Mouse (Mus musculus): ENCODE results near the gene Vstm2a.

Gene Vstm2a

DNA sequence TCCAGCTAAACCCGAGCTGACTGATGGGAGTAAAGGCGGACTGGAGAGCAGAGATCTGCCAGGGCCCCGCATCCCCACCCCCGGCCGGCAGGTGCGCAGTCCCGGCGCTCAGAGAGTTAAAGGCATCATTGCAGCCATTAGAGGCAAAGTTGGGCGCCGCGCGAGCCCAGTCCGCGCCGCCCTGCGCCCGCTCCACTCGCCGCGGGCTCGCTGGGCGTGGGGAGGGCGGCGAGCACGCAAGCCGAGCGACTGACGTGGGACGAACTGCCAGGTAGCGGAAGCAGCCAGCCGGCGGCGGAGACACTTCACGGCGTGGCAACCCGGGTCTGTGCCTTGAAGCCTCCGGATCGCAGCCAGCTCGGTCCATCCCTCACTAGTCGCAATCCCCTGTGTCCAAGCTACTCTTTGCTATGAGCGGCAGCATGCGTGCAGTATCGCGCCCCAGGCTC lies at the start of gene Vstm2a:
Gene Vstm2a, plus strand, starts transcription at position 252 of the 449 bp plus-strand sequence.
- POLR2A ChIA-PET: interaction anchor here in 2 of 4 experiments (0.6 to 1.0 kb wide), 3 partner anchors 15 to 251 kb away, joined by 3 to 5 read pairs (median 3); partner anchors contain the start of gene Sec61g (in 1 of the 2)
- CTCF ChIA-PET: no interaction called here

DNA sequence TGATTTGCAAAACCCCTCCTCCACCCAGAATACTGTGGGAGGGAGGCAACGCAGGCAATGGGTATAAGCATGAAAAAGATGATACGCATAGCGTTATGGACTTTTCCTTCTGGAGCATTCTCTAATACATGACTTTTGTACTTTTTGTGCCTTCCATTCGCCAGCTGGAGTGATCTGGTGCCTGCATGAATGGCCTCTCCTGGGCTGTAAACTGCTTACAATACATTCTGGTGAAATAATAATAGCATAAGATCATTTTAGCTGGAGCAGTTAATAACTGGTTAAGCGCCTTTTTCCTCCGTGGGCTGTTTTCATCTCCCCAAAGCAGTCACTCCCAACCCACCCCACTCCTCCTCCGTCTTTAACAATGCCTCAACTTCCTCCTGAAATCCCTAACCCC lies 513 bp upstream of the Vstm2a start:
- CTCF ChIA-PET: no interaction called here
- POLR2A ChIA-PET: interaction anchor here in 1 of 4 experiments (0.6 kb wide), 1 partner anchor 15 kb away, joined by 3 read pairs; no protein-coding TSS in a partner anchor

DNA sequence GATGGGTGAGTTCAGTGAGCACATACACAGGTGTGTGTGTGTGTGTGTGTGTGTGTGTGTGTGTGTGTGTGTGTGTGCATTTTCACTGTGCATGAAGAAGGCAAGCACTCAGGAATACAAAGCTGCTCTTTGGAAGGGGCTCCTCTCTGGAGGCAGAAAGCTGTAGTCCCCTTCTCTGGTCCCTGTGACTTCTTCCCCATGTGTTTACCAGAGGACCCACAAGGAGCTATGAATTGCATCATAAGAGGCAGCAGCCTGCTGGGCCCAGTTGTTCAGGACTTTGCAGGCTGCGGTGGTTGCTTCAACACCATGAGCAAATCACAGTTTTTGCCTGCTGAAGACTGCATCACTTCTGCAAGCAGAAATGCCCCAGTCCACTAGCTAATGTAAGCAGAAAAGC lies 776 bp downstream of the Vstm2a start:
- ChIA-PET CTCF (interaction anchor here in 1 of 4 experiments (0.6 to 0.7 kb wide), 2 partner anchors 144 to 1066 kb away, joined by 3 read pairs; no protein-coding TSS in a partner anchor), POLR2A (interaction anchor here in 3 of 4 experiments (0.6 to 1.0 kb wide), 5 partner anchors 134 to 1001 kb away, joined by 3 to 7 read pairs (median 4); partner anchors contain the start of gene Sec61g (in 1 of the 3))

DNA sequence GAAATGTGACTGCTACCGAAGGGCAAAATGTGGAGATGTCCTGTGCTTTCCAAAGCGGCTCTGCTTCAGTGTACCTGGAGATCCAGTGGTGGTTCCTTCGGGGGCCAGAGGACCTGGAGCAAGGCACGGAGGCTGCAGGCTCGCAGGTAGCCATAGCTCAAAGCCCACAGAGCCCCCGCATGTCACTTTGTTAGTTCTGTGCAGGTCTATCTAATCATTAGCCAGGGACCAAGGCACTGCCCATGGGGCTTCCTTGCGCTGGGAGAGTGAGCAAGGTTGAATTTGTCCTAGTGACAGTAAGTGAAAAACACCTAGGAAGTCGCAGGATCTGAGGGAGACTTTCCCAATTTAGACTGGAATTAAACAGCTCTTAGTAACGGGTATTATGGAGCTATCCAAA lies 2.4 kb downstream of the Vstm2a start:
- POLR2A ChIA-PET: interaction anchor here in 2 of 4 experiments (0.6 to 0.7 kb wide), 4 partner anchors 64 to 151 kb away, joined by 3 to 7 read pairs (median 5); no protein-coding TSS in a partner anchor

DNA sequence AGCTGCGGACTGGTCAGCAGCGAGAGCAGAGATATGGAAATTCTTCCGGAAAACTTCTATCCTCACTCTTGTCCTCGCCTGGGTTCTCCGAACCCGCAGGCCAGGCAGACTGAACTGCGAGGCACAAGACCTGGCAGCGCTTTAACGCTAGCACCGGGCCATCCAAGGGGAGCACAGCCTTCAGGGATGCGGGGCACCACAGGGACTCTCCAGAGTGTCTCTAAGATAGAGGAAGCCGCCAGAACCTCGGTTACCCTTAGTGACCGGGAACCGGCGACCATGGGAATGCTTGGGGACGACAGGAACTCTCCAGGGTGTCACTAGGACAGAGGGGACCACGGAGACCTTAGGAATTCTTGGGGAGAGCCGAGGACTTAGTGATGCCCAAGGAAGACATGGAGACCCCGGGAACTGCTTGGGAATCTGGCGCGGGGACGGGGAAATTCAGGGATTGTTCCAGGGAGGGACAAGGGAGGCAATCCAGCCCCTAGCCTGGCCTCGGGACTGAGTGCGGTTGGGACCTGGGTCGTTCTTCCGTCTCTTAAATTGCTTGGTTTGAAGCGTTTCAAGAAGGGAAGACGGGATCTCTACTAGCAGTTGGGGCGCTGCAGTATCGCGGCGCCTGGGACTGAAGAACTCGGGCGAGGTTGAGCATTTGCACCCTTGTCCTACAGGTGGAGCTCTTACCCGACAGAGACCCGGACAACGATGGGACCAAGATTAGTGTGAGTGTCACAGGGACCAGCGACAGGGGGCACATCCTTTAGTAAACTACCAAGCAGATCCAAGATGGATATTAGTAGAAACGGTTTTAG lies 3.4 kb downstream of the Vstm2a start:
- ChIA-PET CTCF (interaction anchor here in 3 of 4 experiments (0.5 to 1.2 kb wide), 7 partner anchors 17 to 801 kb away, joined by 3 to 4 read pairs (median 3); no protein-coding TSS in a partner anchor), POLR2A (no interaction called here)

More for the DNA sequence above, 2.4 kb downstream of the Vstm2a start:
- CTCF ChIA-PET: interaction anchor here in 1 of 4 experiments (0.9 kb wide), 1 partner anchor 142 kb away, joined by 4 read pairs; no protein-coding TSS in a partner anchor

DNA sequence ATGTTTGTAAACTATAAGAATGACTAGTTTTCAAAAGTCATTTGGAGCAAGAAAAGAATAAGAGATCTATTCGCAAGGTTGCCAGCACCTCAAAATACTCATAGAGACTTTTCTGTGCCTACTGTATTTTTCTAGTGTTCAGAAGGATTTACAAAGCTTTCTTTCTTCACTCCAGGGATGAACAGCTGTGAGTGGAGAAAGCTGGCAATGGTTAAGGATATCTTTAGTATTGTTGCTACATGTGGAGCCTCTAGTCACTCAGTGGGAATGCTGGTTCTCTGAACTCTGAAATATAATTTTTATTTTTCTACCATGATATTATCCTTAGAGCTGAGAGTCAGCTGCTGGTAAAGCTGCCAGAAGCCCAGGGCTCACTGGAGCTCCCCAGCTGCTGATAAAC lies 10.9 kb downstream of the Vstm2a start:
- ChIA-PET POLR2A (no interaction called here), CTCF (interaction anchor here in 1 of 4 experiments (0.9 kb wide), 1 partner anchor 77 kb away, joined by 3 read pairs; no protein-coding TSS in a partner anchor)

DNA sequence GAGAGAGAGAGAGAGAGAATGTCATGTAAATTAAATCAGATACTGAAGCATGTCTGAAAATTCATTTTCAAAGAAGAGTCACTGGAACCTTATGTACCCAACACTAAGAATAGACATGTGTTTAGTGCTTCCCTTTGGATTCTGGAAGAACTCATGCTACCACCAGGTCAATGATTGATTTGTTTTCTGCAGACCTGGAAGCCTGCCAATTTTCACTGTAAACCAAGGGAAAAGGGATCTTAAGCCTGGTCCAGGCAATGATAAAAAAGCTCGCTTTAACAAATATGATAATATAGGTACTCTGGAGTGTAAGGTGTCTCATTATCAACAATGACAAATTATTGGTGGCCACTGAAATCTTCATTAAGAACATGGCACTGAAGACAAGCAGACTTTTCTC lies 32.9 kb downstream of the Vstm2a start:
- ChIA-PET CTCF (no interaction called here), POLR2A (no interaction called here)

DNA sequence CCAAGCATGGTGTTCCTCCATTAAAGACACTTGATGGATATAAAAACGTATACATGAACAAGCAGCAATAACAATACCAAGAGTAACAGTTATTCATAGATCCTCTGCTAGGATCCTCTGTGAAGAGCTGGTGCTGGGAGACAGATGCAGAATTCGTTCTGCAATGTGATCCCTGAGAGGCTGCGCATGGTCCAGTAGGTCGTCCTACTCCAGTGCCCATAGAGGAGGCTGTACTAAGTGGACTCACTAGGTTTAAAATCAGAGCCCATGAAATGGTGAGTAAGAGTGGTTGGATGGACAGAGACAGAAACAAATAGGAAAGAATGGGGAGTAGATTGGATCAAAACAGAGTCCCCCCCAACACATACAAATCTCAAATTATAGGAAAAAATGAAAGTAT lies 35.4 kb downstream of the Vstm2a start:
- POLR2A ChIA-PET: no interaction called here
- CTCF ChIA-PET: no interaction called here

DNA sequence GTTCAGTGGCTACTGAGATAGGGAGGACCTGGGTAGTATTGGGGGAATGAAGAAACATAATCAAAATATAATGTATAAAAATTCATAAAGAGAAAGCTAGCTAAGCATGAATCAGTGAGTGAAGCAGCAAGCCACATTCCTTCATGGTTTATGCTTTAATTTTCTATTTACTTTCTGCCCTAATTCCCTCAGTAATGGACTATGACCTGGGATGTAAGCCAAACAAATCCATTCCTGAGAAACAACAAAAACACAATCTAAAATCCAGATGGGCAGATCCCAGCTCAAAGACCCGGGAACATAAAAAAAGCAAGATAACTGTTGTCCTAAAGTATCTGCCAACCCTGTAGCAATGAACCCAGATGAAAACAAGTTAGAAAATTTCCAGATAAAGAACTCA lies 39.0 kb downstream of the Vstm2a start:
- POLR2A ChIA-PET: no interaction called here
- CTCF ChIA-PET: no interaction called here

DNA sequence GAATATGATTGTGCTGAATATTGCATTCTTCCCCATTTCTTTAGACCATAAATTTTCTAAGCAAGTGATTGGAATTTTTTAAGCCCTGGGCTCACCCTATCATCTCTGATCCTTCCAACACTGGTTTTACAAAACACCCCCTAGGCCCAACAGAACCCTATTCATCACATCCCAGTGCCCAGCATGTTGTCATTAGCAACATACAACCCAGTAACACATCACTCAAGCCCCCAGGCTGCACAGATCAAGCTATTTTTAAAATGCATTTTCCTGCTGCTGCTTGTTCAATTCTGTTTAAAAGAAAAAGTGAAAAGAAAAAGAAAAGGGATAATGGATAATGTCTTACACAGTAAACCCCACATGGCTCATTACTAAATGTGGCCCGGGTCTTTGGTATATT lies 42.0 kb downstream of the Vstm2a start:
- ChIA-PET POLR2A (no interaction called here), CTCF (no interaction called here)

DNA sequence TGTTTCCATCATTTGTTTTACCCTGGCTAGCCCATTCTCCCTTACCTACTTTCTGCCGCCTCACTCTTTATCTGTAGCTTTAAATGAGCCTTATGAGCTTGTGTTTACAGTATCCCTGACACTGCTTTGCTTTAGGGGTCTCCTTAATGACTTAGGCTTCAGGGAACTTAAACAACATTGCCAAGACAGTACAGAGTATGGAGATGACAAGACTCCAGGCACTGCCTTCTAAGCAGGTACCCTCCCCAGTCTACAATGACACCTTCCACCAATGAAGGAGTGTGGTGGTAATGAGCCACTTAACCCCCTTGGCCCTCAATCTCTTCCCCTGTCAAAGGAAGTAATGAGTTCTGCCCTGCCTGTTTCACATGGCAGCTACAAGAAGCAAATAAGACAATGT lies 42.4 kb downstream of the Vstm2a start:
- POLR2A ChIA-PET: no interaction called here

DNA sequence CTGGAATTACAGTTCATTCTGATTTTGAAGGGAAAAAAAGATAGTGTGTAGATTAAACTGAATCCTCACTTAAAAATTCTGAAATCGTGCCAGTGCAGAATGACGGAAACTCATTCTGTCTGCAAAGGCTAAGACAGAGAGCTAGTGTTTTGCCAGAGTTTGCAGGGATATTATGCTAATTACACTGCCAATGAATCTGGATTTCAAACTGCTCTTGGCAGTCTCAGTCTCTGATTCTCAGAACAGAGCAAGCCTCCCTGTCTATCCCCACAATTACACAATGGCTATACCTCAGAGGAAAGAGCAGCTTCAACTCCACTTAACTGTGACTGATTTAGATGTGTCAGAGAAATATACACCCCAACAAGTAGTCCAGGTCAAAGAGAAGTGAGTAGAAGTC lies 43.2 kb downstream of the Vstm2a start:
- ChIA-PET POLR2A (no interaction called here), CTCF (no interaction called here)

More for the DNA sequence above, 42.4 kb downstream of the Vstm2a start:
- CTCF ChIA-PET: no interaction called here

DNA sequence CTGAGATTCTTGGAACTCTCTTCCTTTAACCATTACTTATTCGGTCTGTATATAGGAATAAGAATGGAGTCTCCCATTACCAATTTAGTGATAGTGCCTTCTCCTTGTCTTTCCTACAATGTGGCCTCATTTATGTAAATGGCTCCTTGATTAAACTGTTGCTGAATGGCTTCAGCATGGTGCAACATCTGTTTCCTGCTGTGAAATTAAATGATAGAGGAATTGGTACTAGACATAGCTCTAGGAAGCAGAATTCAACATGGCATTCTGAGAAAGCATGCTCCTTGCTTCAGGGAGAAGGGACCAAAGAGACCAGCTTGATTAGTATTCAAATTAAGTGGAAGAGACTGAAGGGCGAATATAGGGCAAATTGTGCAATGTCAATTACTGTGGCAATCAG lies 57.6 kb downstream of the Vstm2a start:
- POLR2A ChIA-PET: no interaction called here
- CTCF ChIA-PET: interaction anchor here in 1 of 4 experiments (0.7 kb wide), 1 partner anchor 52 kb away, joined by 3 read pairs; no protein-coding TSS in a partner anchor

DNA sequence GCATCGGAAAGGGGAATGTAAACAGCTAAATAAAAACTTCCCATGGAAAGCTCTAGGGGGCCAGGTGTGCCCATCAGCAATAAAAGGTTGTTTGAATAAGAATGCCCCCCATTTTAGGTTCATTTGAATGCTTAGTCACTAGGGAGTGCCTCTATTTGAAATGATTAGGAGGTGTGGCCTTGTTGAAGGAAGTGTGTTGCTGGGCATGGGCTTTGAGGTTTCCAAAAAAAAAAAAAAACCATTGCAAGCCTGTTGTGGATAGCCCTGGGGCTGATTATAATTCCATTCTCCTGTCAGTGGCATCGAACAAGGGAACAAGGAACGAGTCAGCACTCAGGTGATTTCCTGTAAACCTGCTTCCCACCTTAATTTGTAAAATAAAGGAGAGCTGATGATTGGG lies 87.7 kb downstream of the Vstm2a start:
- ChIA-PET CTCF (interaction anchor here in 2 of 4 experiments (0.7 to 0.8 kb wide), 2 partner anchors 67 to 76 kb away, joined by 3 read pairs; no protein-coding TSS in a partner anchor), POLR2A (interaction anchor here in 3 of 4 experiments (0.7 to 1.0 kb wide), 5 partner anchors 10 to 1551 kb away, joined by 3 to 6 read pairs (median 3); no protein-coding TSS in a partner anchor)

DNA sequence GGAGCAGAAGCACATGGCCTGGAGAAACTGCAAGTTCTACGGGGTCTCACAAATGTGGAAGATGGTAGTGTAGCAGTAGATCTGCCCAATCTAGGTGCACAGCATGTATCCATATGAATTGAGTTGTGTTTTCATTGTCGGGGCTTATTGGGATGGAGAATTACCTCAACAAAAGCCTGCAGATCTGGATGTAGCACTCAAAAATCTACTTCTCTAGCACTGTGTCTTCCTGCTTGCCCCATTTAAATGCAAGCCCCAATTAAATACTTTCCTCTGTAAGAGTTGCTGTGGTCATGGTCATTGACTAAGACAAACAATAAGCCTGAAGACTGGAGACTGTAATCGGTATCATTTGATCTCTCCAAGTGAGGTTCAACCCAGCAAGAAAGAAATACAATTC lies 88.2 kb downstream of the Vstm2a start:
- POLR2A ChIA-PET: interaction anchor here in 2 of 4 experiments (0.7 to 1.3 kb wide), 4 partner anchors 10 to 164 kb away, joined by 3 to 6 read pairs (median 3); no protein-coding TSS in a partner anchor

DNA sequence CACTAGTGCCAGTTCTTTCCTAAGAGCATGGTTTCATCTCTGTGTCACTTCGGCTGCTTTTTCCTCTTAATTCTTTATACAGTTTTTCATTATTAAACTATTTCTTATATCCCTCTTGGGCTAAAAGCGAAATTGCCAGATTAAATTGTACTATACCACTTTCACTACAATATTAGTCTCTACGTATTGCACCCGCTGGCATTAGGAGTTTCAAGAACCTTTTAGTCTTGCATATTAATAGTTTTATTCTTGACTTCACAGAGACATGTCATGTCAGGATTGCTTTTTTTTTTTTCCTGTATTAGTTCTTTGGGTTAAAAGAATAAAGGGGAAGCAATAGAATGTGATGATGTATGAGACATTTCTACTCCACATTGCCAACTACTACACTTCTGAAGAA lies 94.4 kb downstream of the Vstm2a start:
- ChIA-PET CTCF (no interaction called here), POLR2A (no interaction called here)

More for the DNA sequence above, 88.2 kb downstream of the Vstm2a start:
- CTCF ChIA-PET: interaction anchor here in 1 of 4 experiments (0.8 kb wide), 1 partner anchor 77 kb away, joined by 3 read pairs; no protein-coding TSS in a partner anchor

DNA sequence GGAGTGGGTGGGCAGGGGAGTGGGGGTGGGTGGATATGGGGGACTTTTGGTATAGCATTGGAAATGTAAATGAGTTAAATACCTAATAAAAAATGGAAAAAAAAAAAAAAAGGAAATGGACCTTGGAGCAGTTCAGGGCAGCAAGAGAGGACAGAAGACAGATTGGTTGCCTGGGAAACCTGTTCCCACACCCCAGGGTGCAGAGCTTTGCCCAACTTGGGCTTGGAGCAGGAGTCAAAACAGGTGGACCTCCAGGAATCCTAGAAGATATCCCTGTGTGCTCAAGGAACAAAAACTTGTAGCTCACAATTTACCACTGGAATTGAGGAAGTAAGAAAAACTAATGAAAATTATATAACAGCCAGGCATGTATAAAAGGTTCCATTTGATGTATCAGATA lies 96.8 kb downstream of the Vstm2a start:
- ChIA-PET POLR2A (no interaction called here), CTCF (no interaction called here)

DNA sequence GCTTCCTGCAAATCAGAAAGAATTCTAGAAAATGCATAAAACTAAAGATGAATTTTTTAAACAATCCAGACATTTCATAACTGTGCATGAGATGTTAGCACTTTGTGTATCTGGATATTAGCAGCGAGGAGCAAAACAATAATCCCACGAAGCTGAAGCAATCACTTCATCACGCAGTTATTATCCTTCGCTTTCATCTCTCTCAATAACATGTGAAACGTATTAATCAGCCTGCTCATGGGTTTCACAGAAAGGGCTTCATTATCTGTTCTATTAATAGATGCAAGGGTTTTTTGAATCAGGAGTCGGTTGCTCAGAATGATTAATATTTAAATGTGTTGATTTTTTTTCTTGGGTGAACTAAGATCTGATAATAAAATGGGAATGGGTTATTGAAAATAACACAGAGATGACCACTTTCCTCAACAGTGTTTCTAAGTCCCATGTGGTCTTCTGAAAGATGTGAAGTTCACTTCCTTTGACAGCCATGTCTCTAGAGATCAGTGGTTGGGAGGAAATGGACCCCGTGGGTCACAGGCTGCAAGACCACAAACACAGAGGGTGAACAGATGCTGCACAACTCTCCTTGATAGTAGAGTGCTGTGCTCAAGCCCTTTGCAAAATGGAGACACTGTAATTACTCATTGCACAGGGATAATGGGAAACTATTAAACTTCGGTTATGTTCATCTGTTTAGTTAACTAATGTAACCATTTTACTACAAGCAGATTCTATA lies 109.5 kb downstream of the Vstm2a start:
- ChIA-PET CTCF (no interaction called here), POLR2A (interaction anchor here in 1 of 4 experiments (1.2 kb wide), 1 partner anchor 13 kb away, joined by 3 read pairs; no protein-coding TSS in a partner anchor)

DNA sequence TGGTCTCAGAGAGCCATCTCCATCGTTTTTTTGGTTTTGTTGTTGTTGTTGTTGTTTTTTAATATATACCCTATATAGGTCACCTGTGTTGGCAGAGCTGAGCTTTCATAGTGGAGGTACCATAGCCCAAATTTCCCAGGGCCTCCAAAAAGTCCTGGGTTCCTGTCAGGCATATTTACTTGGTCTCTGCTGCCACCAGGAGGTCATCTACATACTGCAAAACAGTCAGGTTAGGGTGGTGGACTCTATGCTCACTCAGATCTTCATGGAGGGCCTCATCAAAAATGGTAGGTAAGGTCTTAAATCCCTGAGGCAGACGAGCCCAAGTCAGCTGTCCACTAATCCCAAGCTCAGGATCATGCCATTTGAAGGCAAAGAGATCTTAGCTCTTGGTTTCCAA lies 146.1 kb downstream of the Vstm2a start:
- ChIA-PET POLR2A (no interaction called here), CTCF (interaction anchor here in 1 of 4 experiments (0.6 kb wide), 1 partner anchor 574 kb away, joined by 3 read pairs; no protein-coding TSS in a partner anchor)

All from embryonic stem cell, embryonic (primary cell).